Mouse (Mus musculus) cerebellum, adult 2 months (tissue): ENCODE measurements at regions not wholly inside any gene's neighbourhood (a gene's known extent, or its start where the extent isn't known, plus 50 kb on each side); places are given as distances from the start of the nearest gene placed in this dataset.

Experiments used
- CTCF ChIP-seq: fragments of 200-500 bp; IDR thresholded peaks from 2 replicates; pipeline ENCODE4 v1.5.1; 2011; ENCODE audit warnings: low read depth, mild to moderate bottlenecking, control low read depth, low read length, moderate library complexity, borderline replicate concordance; ENCODE audit not compliant: insufficient read depth
- POLR2A ChIP-seq: fragments of 200-500 bp; IDR thresholded peaks from 2 replicates; pipeline ENCODE4 v1.6.1; 2011; ENCODE audit warnings: low read length, control low read depth, borderline replicate concordance; ENCODE audit not compliant: insufficient read depth

GRCm38 (mm10) chr9:87872384-87872905 is 141.4 kb upstream of the Tbx18 start:
- TF ChIP-seq CTCF = no peak
- TF ChIP-seq POLR2A = no peak
